Mouse (Mus musculus) right cerebral cortex, adult 2 months (tissue): Measurements from ENCODE around the gene Nop10.

Experiments used
- DNase-seq, 2 experiments: peaks; one replicate each; pipeline ENCODE4 v3.0.0; 2021 to 2022; ENCODE audit warnings: low spot score in 2 of 2

Gene Nop10

DNA sequence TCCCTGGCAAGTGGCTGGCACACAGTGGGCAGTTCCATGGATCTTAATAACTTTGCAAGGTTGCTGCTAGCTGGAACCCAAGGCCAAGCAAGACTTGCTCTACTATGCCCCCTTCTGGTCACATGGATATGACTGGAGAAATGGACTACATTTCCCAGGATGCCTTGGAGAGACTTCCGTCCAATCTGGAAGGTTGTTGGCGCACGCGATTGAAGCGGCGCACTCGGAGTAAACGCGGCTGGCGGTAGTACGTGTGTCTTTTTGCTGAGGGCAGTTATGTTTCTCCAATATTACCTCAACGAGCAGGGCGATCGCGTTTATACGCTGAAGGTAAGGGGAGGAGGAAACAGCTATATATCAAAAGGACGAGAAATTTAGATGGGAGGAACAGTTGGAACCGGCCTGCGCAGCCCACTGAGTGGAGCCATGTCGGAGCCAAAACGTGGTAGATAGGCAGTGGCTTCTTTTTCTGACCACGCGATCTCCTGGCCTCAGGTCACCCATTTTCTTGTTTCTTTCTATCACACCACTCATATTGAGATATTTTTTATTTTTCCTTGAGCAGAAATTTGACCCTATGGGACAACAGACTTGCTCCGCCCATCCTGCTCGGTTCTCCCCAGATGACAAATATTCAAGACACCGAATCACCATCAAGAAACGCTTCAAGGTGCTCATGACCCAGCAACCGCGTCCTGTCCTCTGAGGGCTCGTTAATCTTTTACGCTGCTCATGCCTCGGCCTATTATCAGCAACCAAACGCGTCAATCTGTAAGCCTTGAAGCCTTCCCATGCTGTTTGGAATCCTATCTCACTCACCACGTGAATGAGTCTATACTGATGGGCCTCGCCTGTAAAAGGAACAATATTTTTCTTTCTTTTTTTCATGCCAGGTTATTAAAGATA is at the start of gene Nop10:
TSS of gene Nop10 (plus strand) at position 179 of the 906 bp plus-strand sequence.
- DNase-seq: peak; percentile 92 to 93

DNA sequence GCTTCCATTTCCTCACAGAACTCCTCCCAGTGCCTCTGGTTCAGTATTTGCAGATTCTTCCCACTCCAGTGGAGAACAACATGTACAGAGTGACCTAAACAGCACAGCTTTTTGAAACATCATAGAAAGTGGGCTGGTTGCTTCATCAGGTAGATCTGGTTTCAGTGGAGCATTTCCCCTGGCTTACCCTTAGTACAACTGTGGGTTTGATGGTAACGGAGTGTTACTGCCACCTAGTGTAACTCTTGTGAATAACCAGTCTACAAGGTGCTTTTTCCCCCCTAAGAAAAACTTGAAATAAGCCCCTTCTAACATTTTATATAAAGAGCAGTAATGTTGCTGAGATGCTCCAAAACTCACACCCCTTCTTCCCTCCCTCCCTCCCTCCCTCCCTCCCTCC is 45.7 kb upstream of the Nop10 start:
- peak; percentile 24 to 28 for DNase-seq

DNA sequence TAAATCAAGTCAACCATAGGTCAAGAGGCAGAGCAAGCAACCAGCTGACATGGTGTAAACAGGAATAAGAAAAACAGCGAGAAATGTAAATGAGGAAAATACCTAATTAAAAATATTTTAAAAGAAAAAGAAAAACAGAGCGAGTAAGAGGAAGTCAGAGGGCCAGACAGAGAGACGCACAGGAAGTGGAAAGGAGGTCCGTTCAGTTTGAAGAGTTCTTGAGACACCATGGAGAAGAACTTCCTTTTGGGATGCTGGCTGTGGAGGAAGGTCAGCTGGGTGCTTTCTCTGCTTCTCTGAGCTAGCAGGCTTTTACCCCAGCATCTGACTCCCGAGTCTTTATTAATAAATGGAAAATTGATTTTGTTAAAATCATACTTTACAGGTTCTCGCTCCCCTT is 44.1 kb upstream of the Nop10 start:
- DNase-seq: no peak

DNA sequence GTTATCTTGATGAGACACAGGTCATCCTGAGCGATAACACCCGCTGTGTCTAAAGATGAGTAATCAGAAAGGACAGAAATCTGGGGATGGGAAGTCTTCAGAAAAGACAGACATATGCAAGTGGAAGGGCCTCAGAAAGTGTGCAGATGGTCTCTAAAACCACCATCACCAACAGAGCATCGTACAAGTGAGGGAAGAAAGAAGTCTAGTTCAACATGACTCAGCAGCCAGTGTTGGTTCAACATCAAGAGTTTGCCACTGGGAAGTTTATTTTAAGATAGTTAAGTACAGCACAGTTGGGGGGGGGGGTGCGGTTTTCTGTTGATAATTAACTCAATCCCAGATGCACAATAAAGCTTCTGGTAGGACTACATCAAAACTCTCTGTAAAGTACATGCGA is 40.8 kb upstream of the Nop10 start:
- no peak for DNase-seq

DNA sequence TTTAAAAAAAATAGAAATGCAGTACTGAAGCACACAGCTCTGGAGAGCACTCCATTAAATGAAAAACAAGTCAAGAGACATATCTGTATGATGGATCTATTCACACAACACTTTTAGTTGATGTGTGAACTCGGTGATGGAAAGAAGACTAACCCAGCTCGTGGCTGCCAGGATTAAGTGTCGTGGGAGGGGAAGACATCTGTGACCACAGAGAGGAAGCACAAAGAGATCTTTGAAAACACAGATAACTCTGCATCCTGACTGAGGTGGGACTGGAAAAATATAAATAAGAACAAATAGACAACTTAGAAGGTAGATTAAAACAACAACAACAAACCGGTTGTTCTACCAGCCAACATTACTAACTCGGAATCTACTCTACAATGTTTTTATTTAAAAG is 39.1 kb upstream of the Nop10 start:
- no peak for DNase-seq

DNA sequence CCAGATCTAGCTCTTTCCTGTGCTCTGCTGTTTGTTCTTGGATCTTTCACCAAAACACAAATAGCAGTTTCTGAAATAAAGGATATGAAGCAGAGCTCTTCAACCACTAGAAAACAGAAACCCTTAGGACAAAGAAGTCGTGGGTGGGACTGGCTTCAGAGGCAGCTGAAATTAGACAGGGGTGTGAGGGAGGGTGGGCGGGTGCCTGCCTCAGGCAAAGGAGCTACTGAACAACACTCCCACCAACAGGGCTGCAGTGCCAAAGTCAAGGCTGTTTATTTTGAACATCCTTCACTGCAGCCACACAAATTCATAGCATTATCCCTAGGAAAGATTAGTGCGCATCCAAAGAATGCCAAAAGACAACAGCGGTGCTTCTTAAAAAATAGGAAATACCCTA is 37.4 kb upstream of the Nop10 start:
- no peak for DNase-seq

DNA sequence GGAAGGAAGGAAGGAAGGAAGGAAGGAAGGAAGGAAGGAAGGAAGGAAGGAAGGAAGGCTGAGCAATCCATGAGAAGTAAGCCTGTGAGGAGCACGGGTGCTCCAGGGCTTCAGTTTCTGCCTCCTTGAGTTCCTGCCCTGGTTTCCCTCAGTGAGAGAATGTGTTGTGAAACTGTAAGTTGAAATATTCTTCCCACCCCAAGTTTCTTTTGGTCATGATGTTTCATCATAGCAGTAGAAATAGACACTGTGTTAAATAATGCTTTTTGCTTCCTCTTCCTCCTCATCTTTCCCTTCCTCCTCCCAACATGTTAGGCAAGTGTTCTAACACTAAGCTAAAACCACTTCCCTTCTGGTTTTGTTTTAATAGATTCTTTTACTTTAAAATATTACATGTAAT is 29.1 kb upstream of the Nop10 start:
- DNase-seq: no peak

DNA sequence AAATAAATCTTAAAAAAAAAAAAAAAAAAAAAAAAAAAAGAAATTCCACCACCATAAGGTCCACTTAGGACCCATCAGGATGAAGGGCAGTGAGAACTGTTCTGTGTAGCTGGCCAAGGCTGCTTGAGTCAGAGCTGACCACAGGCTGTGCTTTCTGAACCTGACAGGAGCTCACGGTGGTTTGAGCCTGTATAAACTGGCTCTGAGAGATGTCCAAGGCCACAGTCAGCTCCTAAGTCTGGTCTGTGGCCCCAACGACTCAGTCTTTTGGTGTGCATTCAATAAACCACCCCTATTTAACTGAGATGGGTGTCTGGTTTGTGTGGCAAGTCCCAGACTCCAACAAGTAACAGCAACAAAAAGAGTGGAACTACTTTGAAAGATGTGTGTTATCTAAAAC is 25.1 kb upstream of the Nop10 start:
- DNase-seq: no peak

DNA sequence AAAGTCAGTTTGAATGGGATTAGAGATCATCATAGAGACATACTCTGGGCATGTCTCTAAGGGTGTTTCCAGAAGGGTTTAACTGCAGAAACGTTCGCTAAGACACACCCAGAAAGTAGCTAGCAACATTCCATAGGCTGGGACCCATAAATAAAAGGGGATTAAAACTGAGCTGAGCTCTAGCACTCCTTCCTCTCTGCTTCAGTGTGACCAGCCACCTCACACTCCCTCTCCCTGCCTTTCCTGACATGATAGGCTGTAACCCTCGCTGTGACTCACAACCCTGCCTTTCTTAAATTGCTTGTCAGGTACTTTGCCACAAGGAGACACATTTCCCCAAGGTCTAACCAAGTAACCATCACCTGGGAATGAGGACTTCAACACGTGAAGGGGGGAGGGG is 23.7 kb upstream of the Nop10 start:
- no peak for DNase-seq

DNA sequence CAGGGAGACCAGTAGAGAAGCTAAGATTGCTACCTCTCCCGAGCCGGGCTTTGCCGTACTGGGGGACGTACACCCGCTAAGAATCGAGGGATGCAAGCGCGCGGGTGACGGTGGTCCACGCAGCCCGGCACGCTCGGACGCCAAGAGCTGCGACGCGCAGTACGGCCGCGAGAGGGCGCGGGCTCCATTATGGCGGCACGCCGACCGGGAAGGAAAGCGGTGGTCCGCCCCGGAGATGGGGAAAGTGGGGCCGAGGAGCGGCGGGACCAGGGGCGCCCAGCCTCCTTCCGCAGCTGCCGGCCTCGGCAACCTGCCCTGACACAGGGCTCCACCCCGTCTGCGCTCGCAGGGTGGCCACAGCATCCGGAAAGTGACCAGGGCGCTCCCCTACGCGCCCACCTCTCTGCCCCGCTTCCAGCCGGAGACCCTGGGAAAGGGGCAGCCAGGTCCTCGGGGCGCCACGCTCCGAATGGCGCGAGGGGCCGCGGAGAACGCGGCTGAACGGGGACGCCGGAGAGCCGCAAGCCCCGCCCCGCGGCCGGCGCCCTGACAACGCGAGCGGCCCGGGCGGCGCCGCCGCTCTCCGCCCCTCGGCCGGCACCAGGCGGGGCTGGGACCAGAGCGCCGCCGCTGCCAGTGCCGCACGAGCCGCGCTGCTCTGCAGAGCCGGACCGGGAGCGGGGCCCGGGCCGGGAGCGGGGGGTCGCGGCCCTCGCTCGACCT is 22.4 kb upstream of the Nop10 start, which contains the start of gene Lpcat4:
TSS of gene Lpcat4 (plus strand) at position 257 of the 723 bp plus-strand sequence.
- peak; percentile 91 to 92 for DNase-seq

DNA sequence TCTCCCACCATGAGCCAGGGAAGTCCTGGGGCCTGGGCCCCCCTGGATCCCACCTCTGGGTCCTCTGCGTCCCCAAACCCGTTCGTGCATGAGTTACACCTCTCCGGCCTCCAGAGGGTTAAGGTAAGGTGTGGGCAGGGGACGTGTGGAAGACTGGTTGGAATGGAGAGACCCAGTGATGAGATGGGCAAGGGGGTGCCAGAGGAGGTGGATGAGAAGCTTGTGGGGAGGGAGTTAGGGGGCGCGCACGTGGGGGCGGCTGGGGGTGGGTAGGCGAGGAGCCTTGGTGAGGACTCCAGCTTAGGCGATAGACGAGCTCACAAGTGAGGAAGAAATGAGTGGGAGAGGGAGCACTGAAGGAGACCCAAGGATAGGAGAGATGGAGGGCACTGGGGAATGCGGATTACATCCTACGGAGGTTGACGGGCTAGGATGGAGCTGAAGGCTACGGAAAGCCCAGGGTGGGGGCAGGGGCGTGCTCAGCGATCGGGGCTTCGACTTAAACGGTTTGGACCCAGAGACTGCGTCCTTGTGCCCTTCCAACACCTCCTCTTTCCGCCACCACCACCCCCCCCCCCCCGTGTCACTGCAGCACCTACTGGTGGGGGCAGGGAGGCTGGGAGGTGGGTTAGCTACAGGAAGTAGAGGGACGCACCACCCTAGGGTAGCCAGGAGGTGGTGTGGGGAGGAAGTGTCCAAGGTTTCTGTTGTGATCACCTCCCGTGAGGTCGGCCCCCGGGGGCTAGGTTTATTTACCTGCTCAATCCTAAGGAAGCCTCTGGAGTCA is 21.6 kb upstream of the Nop10 start:
- DNase-seq: peak; percentile 45 to 53

DNA sequence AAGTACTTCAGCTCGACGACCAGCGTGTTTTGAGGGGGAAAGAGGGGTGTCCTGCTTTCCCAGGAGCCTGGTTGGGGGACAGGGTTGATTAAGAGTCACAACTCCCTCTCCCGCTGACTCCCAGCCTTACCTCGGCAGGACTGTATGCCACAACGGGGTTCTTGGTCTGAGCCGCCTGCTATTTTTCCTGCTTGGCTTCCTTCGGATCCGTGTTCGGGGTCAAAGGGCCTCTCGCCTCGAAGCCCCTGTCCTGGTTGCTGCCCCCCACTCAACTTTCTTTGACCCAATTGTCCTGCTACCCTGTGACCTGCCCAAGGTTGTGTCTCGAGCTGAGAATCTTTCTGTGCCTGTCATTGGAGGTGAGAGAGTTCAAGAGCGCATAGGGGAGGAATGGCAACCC is 19.9 kb upstream of the Nop10 start:
- no peak for DNase-seq

DNA sequence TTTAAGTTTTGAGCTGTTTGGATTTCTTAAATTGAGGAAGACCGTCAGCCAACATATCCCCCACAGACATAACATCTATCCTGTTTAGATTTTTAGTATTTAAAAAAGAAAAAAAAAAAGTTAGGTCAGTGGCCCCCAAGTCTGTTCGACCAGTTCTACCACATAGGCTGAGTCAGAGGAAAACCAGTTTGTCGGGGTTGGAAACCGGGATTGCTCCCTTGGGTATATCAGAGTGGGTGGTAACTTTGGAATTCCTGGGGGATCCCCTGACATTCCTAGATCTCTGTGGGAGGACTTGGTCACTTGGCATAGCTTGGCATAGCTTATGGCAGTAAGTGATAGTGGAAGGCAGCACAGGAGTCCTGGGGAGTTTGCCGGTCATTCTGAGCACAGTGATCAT is 16.4 kb upstream of the Nop10 start:
- DNase-seq: no peak

DNA sequence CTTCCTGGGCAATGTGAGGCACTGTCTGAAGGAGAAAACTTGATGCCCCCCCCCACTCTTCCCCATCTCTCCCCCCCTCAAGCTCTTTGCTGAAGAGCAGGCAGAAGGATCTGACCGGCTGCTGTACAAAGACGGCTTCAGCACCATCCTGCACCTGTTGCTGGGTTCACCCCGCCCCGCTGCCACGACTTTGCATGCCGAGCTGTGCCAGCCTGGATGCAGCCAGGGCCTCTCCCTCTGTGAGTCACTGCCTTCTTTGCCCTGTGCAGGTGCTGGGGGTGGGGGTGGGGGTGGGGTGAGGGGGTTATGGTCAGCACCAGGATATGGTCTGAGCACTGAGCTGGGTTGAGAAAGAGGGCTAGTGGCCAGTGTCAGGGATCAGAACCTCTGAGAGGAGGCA is 15.5 kb upstream of the Nop10 start:
- no peak for DNase-seq

DNA sequence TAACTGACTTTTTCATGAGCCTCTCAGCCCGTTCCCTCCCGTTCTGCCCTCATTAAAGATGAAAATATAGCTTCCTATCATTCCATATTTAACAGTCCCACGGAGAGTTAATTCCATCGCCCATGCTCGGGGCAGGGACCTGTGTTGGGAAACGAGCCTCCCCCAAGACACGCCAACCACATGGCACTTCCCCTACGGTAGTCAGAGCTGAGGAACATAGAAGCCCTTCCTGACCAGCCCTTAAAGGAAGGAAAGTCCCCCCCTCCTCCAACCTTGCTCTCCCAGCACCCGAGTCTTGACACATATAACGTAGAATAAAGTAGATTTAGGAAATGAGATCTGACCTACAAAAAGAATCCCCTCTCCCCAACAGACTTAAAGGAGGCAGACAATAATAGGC is 14.4 kb upstream of the Nop10 start:
- DNase-seq: no peak

DNA sequence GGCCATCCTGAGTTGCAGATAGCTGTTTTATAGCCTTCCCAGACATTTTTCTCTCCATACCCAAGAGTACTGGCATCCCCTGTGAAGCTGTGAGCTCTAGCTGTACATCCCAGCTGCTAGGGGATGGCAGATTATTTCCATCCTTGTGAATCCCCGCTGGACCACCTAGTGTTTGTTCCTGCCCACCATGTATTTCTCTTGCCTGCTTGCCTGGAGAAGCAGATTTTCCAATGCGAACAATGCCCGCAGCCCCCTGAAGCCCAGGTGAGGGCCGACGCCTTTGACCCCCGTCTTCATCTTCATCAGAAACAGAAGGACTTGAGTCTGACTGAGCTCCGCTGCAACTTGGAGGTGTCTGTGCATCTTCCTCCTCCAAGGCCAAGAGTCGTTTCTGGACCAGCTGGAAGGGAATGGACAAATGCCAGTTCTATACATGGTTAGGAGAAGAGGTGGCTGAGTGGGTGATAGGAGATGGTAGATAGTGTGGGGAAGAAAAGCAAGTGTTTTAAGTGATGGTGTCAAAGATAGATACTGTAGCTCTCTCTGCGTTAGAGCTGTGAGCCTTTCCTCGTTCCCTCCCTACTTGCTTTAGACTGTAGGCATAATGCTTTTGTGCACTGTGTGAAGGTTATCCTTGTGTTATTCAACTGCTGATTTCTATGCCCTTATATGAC is 11.8 kb upstream of the Nop10 start:
- DNase-seq: no peak

DNA sequence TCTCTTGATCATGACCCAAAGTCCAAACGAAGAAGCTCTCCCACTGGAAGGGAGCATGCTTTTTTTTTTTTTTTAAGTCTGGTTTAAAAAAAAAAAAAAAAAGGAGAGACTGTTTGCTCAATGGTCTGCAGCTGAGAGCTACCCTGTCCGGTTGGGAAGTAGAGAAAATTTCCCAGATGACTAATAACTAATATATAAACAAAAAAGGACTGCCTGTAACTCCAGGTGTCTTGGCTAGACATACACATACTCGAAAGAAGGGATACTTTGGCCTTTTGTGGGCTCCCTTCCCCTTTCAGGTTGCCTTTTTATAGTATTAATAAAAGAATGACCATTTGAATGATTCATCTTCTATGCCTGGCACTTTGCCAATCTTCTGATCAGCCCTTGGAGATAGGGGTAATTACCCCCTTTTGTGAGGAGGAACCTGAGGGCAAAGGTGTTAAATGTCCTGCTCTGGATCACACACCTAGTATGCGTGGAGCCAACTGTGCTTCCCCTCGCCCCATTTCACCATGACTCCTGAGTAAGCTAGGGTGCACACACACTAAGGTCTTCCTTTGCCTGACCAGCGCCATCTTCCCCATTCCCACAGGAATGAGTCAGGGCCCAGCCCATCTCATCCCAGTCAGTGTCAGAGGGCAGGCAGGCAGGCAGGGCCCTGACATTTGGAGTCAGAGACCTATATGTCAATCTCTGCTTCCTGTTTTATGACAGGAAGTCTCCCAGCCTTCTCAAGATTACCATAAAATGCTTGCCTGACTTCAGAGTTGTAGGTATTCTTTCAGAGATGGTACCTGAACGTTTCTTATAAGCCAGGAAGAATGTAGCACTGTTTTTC is 6.8 kb upstream of the Nop10 start:
- DNase-seq: no peak

DNA sequence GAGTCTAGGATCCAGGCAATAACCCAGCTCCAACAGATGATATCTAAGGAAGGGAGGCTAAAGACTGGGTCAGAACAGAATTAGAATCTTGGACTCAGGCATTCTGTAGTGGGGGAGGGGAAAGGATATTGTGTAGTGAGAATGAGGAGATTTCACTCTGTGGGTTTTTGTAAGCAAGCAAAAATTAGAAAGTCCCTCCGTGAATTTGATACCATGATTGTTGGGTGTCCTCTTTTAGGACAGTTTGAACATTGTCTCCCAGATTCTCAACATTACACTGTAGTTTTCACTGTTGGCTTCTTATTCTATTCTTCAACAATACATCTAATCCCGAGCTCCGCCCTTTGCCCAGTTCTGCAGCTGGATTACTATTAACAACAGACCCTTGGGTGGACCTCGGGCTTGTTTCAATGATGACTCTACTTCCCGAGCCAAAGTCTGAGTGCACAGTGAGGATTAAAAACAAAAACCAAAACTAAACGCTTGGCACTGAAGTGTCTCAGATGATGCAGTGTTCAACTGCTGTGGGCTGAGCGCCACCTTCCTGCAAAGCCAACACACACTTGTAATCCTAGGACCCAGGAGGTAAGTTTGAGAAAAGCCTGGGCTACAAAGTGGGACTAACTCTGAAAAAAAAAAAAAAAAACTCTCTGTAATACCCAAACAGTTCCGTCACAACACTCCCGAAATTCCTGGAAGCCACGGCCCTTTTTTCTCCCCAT is 2.3 kb upstream of the Nop10 start, which contains the start of gene Nutm1:
TSS of gene Nutm1 (minus strand) at position 51 of the 722 bp plus-strand sequence.
- DNase-seq: no peak

DNA sequence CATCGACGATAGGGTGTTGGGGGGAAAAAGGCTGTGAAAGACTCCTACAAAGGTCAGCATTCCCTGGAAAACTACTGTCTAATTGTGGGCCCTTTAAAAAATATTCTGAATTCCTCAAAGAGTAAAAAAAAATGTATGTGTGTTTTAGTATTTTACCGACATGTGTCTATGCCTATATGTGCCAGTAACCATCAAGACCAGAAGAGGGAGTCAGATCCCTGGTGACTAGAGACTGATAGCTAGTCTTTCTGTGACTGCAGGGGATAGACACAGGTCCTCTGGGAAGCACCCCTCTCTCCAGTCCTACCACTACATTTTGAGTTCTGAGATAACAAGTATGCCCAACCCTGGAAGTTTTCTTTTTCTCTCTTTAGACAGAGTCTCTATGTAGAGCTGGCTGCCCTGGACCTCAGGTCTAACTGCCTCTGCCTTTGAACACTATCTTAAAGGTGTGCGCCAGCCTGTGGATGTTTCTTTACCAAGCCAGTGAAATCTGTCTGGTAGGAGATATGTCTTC is 1.1 kb downstream of the Nop10 start:
- DNase-seq: no peak

DNA sequence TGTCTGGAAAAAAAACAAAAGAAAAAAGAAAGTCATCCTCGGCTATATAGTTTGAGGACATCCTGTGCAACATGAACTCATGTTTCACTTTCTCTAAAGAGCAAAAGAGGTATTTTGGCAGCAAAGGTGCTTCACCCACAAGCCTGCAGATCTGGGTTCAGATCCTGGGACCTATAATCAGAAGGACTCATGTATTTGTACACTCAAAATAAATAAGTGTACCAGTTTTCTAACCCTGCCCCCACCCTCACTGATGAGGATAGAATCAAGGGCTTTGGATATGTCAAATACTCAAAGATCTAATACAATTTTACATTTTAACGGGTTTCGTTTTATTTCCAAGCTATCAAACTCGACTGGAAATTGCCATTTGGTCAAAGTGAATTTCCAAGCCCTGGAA is 2.6 kb downstream of the Nop10 start:
- no peak for DNase-seq
